Mouse (Mus musculus): ENCODE results near the gene Dtnb. TPM values are rescaled to one million over a fixed set of nuclear protein-coding genes. Genes with fewer than 3 reads are reported as not detected.

Dtnb gene
- polyA plus RNA-seq, 1 experiment from 2014 or later, result 12.6 TPM

- TF ChIP-seq CTCF (IDR thresholded peaks at IDR 0.05; ENCODE audit: low read depth), result no peak
- no peak for TF ChIP-seq EP300 (optimal IDR thresholded peaks at IDR 0.05)
- no peak for ATAC-seq (ENCODE audit: low FRiP score, low TSS enrichment)
- no peak for DNase-seq (ENCODE audit: low spot score)
- Histone ChIP-seq H3K4me3 (ENCODE audit: low read depth, low read length) (no peak overlapping the region), H3K9me3 (ENCODE audit: control insufficient read depth, low read length) (no peaks in the 10 kb centered on the region), H3K27ac (replicated peaks) (no peak overlapping the region), H3K4me2 (replicated peaks; ENCODE audit: low read depth) (no peak overlapping the region), H3K9ac (ENCODE audit: low read length) (no peak overlapping the region), H3K36me3 (ENCODE audit: control insufficient read depth, insufficient read depth, low read length) (no peaks in the 10 kb centered on the region), H3K27me3 (ENCODE audit: control insufficient read depth, insufficient read depth, low read length) (no peaks in the 10 kb centered on the region), H3K4me1 (replicated peaks; ENCODE audit: control insufficient read depth, insufficient read depth) (no peaks in the 10 kb centered on the region)
- WGBS, result 80% methylated on average over 10 of the region's 10 CpGs
Measured at GRCm38 (mm10) chr12:3657786-3658185, 85.6 kb downstream of the Dtnb start.

DNA sequence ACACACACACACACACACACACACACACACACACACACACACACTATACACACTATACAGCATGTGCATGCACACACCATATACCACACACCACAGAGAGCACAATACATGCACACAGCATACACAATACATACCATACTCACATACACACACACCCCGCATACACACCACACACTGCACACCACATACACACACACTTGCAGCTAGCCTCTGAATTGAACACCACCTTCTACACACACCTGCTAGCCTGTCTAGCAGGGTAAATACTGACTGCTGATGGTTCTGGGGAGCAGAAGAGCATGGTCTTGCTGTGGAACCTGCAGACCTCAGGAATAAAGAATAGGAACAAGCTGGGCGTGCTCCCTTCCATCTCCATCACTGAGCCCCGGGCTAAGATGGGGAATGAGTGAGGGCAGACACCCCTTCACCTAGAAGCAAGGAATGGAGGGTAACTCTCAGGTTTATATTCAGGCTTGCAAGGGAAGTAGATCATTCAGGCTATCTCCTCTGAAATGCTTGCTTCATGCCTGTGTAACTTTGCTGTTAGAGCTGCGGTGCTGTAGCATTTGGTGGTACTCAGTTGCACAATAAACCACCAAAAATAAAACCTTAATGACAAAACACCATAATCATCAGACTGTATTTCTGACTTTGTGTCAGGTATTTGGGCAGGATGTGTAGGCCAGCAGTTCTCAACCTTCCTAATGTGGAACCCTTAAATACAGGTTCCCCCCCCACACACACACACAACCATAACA lies 87.6 kb downstream of the Dtnb start:
- H3K27ac ChIP-seq (replicated peaks), result no peak overlapping the region

GRCm38 (mm10) chr12:3660985-3661635 lies 88.9 kb downstream of the Dtnb start:
- ATAC-seq (ENCODE audit: low FRiP score, low TSS enrichment), result no peak
- 55% methylated on average over 1 of the region's 1 CpGs for WGBS
- Histone ChIP-seq H3K4me2 (replicated peaks; ENCODE audit: low read depth) (no peak overlapping the region), H3K27ac (replicated peaks) (no peak overlapping the region), H3K9ac (ENCODE audit: low read length) (no peak overlapping the region), H3K4me3 (ENCODE audit: low read depth, low read length) (no peak overlapping the region), H3K27me3 (ENCODE audit: control insufficient read depth, insufficient read depth, low read length) (no peaks in the 10 kb centered on the region), H3K9me3 (ENCODE audit: control insufficient read depth, low read length) (no peaks in the 10 kb centered on the region), H3K4me1 (replicated peaks; ENCODE audit: control insufficient read depth, insufficient read depth) (no peaks in the 10 kb centered on the region), H3K36me3 (ENCODE audit: control insufficient read depth, insufficient read depth, low read length) (no peaks in the 10 kb centered on the region)
- no peak for DNase-seq (ENCODE audit: low spot score)
- TF ChIP-seq CTCF (IDR thresholded peaks at IDR 0.05; ENCODE audit: low read depth) (peak; percentile 76), EP300 (optimal IDR thresholded peaks at IDR 0.05) (no peak)

More for the DNA sequence above, 87.6 kb downstream of the Dtnb start:
- WGBS, result 88% methylated on average over 4 of the region's 4 CpGs
- no peak overlapping the region for H3K9ac ChIP-seq (ENCODE audit: low read length)
- no peak for ATAC-seq (ENCODE audit: low FRiP score, low TSS enrichment)
- H3K27me3 ChIP-seq (ENCODE audit: control insufficient read depth, insufficient read depth, low read length), result no peaks in the 10 kb centered on the region
- no peaks in the 10 kb centered on the region for H3K4me1 ChIP-seq (replicated peaks; ENCODE audit: control insufficient read depth, insufficient read depth)
- H3K36me3 ChIP-seq (ENCODE audit: control insufficient read depth, insufficient read depth, low read length), result no peaks in the 10 kb centered on the region
- H3K9me3 ChIP-seq (ENCODE audit: control insufficient read depth, low read length), result no peaks in the 10 kb centered on the region
- no peak for TF ChIP-seq CTCF (IDR thresholded peaks at IDR 0.05; ENCODE audit: low read depth)
- TF ChIP-seq EP300 (optimal IDR thresholded peaks at IDR 0.05), result no peak
- no peak overlapping the region for H3K4me2 ChIP-seq (replicated peaks; ENCODE audit: low read depth)
- H3K4me3 ChIP-seq (ENCODE audit: low read depth, low read length), result no peak overlapping the region
- no peak for DNase-seq (ENCODE audit: low spot score)

DNA sequence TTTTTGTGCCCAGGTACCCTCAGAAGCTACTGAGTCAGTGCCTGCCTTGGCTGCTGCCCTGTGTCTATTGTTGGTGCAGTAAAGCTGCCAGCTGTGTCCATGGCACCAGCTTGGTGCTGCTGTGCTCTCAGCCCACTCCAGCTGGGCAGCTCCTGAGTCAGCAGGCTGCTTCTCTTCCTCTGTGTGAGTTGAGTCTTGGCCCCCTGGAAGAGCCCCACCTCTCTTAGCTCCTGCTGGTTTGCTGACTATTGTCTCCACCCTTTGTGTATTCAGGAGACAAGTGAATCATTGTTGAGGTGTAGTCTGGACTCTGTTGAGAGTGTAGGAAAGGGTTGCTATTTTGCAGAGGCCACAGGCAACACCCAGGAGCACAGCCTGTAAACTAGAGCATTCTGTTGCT lies 90.5 kb downstream of the Dtnb start:
- Histone ChIP-seq H3K4me2 (replicated peaks; ENCODE audit: low read depth) (no peak overlapping the region), H3K9me3 (ENCODE audit: control insufficient read depth, low read length) (no peaks in the 10 kb centered on the region), H3K4me3 (ENCODE audit: low read depth, low read length) (no peak overlapping the region), H3K4me1 (replicated peaks; ENCODE audit: control insufficient read depth, insufficient read depth) (no peaks in the 10 kb centered on the region), H3K27me3 (ENCODE audit: control insufficient read depth, insufficient read depth, low read length) (no peaks in the 10 kb centered on the region), H3K27ac (replicated peaks) (no peak overlapping the region), H3K9ac (ENCODE audit: low read length) (no peak overlapping the region), H3K36me3 (ENCODE audit: control insufficient read depth, insufficient read depth, low read length) (no peaks in the 10 kb centered on the region)
- peak; percentile 92 for ATAC-seq (ENCODE audit: low FRiP score, low TSS enrichment)
- TF ChIP-seq CTCF (IDR thresholded peaks at IDR 0.05; ENCODE audit: low read depth) (no peak), EP300 (optimal IDR thresholded peaks at IDR 0.05) (no peak)
- DNase-seq (ENCODE audit: low spot score), result peak; percentile 44

- Histone ChIP-seq H3K9ac (ENCODE audit: low read length) (no peak overlapping the region), H3K9me3 (ENCODE audit: control insufficient read depth, low read length) (no peaks in the 10 kb centered on the region)
- DNase-seq (ENCODE audit: low spot score), result no peak
Measured at GRCm38 (mm10) chr12:3663386-3663785, 91.2 kb downstream of the Dtnb start.

GRCm38 (mm10) chr12:3669971-3670381 lies 97.8 kb downstream of the Dtnb start:
- WGBS, result 40% methylated on average over 5 of the region's 5 CpGs
- no peaks in the 10 kb centered on the region for H3K9me3 ChIP-seq (ENCODE audit: control insufficient read depth, low read length)
- H3K27ac ChIP-seq (replicated peaks), result no peak overlapping the region
- H3K4me1 ChIP-seq (replicated peaks; ENCODE audit: control insufficient read depth, insufficient read depth), result no peaks in the 10 kb centered on the region
- no peak for ATAC-seq (ENCODE audit: low FRiP score, low TSS enrichment)
- H3K36me3 ChIP-seq (ENCODE audit: control insufficient read depth, insufficient read depth, low read length), result no peaks in the 10 kb centered on the region
- no peak for DNase-seq (ENCODE audit: low spot score)
- no peak overlapping the region for H3K4me2 ChIP-seq (replicated peaks; ENCODE audit: low read depth)
- H3K27me3 ChIP-seq (ENCODE audit: control insufficient read depth, insufficient read depth, low read length), result no peaks in the 10 kb centered on the region
- TF ChIP-seq CTCF (IDR thresholded peaks at IDR 0.05; ENCODE audit: low read depth), result no peak
- no peak for TF ChIP-seq EP300 (optimal IDR thresholded peaks at IDR 0.05)
- no peak overlapping the region for H3K9ac ChIP-seq (ENCODE audit: low read length)
- no peak overlapping the region for H3K4me3 ChIP-seq (ENCODE audit: low read depth, low read length)

More at GRCm38 (mm10) chr12:3663386-3663785, 91.2 kb downstream of the Dtnb start:
- Histone ChIP-seq H3K4me2 (replicated peaks; ENCODE audit: low read depth) (no peak overlapping the region), H3K4me3 (ENCODE audit: low read depth, low read length) (no peak overlapping the region), H3K27me3 (ENCODE audit: control insufficient read depth, insufficient read depth, low read length) (no peaks in the 10 kb centered on the region), H3K36me3 (ENCODE audit: control insufficient read depth, insufficient read depth, low read length) (no peaks in the 10 kb centered on the region), H3K27ac (replicated peaks) (no peak overlapping the region), H3K4me1 (replicated peaks; ENCODE audit: control insufficient read depth, insufficient read depth) (no peaks in the 10 kb centered on the region)
- 83% methylated on average over 7 of the region's 7 CpGs for WGBS
- TF ChIP-seq EP300 (optimal IDR thresholded peaks at IDR 0.05) (no peak), CTCF (IDR thresholded peaks at IDR 0.05; ENCODE audit: low read depth) (no peak)
- no peak for ATAC-seq (ENCODE audit: low FRiP score, low TSS enrichment)

Data from stomach, postnatal 0 days (tissue).